Mouse (Mus musculus) neutrophil, adult 5-6 weeks (primary cell): ENCODE results near the gene Suds3. TPM values are rescaled to one million over a fixed set of nuclear protein-coding genes. Genes with fewer than 3 reads are reported as not detected.

ENCODE experiments used
- ATAC-seq: fragments of 151-379, 151-347 bp; 2 replicates; pipeline ENCODE4 v1.8.0; 2017; ENCODE audit warnings: mild to moderate bottlenecking, moderate TSS enrichment; ENCODE audit not compliant: insufficient number of reproducible peaks, poor library complexity, low FRiP score, severe bottlenecking; ENCODE audit errors: extremely low read depth
- total RNA-seq: library from RNA; stranded (forward); fragments of 200-1000 nt; gene quantifications from 2 replicates; pipeline ENCODE4 v1.2.3, GENCODE M21; 2017

Gene Suds3
- 130 and 137 TPM in 2 replicates for total RNA-seq

DNA sequence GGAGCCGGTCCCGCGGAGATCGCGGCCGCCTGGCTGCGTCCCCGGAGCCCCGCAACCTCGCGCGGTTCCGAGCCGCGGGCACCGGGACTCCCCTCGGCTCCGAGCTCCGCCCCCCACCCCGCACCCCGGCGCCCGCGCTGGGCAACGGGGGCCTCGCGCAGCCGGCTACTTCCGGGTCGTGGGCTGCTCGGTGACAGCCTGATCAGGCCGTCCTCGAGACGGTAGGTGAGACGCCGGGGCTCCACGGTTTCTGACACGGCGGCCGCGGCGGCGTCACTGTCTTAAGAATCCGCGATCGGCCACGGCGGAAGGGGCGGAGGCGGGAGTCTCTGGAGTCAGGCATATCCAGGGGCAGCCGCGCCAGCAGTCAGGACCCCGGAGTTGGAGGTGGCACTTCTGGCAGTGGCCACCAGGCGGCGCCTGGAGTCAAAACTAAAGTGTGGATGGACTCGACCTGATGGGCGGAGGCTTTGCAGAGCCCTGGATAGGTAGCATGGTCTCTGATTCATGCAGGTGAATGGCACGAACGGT is at the start of gene Suds3:
TSS of gene Suds3 (minus strand) at position 278 of the 531 bp plus-strand sequence.
- ATAC-seq: peak; percentile 62

DNA sequence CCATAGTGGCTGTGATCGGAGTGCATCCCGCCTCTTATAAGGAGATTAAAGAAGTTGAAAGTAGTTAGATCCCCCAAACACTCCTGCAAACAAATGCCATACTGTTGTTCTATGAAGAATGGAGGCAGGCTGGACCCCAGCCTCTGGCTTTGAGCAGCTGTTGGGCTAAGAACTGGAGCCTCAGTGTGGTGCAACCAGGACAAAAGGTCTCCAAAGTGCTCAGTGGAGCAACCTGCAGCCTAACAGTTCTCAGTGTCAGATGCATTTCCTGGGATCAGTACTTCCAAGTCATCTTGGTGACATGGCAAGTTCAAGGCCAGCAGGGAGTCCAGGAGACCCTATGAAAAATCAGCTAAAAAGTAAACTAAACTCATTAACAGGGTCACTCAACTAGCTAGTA is 49.0 kb upstream of the Suds3 start:
- ATAC-seq: no peak

DNA sequence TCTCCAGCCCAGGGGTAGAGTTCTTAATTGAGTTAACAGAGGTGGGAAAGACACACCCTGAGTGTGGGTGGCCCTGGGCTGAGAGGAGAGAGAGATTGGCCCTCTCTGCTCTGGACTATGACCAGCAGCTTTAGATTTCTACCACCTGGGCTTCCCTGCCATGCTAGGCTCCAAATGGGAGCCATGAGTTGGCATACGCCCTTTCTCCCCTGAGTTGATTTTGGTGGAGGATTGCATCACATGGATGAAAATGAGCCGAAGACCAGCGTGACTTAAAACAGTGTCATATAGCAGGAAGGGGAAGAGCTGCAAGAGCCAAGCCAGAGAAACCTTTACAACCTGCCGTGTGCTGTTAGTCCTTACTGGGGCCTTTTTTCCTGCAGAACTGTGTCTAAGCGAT is 48.6 kb upstream of the Suds3 start:
- ATAC-seq: no peak

DNA sequence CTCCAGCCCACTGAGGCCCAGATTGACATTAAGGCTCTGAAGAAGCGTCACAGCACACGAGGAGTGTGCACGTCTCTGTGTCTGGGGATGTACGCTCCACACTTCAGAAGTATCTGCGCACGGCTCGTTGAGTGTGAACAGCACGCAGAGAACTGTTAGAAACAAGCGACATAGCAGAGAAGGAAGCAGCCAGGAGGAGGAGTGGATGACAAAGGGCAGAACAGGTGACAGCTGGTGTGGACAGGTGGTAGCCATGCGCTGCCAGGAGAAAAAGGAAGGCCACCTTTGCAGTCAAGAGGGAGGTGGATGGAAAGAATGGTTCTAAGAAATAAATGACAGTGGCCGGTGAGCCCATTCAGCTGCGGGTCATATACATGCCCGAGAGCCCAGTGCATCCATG is 47.9 kb upstream of the Suds3 start:
- ATAC-seq: no peak

DNA sequence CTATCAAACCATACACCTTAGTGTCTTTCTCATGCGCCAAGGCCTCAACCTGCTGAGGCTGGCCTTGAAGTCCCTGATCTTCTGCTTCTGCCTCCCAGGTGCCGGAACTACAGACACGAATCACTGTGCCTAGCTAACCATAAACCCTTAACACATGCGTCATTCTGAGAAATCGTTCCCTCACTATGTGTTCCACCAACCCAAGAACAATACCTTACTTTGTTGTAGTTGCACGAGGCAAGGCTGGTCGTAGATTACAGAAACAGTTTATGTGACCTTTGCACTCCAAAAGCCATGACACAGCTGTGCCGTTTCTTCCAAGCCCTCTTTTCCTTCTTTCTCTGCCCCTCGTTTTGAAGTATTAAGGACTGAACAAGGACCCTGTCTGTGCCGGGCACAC is 44.6 kb upstream of the Suds3 start:
- ATAC-seq: peak; percentile 55

DNA sequence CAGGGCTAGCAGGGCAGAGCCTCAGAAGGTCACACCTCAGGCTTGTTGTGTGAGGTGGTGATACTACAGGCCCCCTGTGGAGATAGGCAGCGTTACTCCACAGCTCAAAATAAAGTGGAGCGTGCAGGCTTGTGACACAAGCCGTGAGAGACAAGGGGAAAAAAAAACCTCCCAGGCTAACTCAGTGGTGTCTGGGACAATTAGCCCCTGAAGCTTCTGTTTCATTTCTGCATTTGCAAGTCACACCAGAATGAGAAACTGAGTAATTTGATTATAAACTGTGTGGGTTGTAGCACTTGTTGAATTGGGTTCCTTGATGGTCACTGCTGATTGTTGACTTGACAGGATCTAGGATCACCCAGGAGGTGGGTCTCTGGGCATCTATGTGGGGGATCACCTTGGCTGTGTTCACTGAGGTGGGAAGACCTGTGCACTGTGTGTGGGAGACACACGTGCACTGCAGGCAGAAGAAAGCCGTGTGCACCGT is 43.9 kb upstream of the Suds3 start:
- ATAC-seq: peak; percentile 45; the same call in 1 of the 2 replicates

DNA sequence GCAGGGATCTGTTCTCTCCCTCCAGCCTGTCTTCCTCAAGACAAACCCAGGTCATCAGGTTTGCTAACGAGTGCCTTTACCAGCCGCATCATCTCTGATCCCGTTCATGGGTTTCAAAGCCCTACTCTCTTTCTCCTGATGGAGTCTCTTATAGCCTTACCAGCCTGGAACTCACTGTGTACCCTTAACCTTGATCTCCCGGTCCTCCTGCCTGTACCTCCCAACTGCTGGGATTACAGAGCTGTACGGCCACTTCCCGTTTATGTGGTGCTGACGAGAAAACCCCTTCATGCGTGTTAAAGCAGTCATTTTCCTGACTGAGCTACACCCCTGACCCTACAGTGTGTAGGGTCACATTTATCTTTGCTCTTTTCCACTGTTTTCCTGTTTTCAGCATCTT is 43.4 kb upstream of the Suds3 start:
- ATAC-seq: peak; percentile 21; the same call in 1 of the 2 replicates

DNA sequence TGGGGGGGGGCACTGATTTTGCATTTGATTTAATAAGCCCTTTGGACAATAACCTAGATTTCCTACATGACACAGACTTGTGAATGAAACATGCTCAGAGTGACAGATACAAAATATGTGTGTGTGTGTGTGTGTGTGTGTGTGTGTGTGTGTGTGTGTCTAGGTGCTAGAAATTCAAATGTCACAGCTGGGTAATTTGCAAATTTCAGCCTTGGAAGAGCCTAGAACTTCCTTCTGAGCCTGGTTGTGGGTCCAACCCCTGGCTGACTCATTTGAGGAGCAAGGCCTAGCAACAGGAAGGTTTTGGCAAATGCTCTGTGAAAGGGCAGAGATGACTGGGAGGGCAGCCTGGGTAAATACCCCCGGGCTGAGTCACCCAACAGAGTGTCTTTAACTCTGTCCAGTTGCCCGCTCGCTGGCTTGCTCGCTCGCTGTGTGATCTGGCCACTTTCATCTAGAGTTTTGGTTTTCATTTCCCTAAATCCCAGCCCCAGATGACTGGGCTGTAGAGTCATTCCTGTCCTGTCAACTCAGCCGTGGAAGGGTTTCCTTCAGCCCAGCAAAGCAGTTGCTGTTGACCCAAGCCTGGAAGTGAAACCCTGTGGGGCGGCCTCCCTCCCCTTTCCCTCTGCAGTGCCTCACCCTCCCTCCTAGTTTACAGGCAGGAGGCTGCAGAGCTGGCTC is 42.6 kb upstream of the Suds3 start:
- ATAC-seq: peak; percentile 54; the same call in 1 of the 2 replicates

DNA sequence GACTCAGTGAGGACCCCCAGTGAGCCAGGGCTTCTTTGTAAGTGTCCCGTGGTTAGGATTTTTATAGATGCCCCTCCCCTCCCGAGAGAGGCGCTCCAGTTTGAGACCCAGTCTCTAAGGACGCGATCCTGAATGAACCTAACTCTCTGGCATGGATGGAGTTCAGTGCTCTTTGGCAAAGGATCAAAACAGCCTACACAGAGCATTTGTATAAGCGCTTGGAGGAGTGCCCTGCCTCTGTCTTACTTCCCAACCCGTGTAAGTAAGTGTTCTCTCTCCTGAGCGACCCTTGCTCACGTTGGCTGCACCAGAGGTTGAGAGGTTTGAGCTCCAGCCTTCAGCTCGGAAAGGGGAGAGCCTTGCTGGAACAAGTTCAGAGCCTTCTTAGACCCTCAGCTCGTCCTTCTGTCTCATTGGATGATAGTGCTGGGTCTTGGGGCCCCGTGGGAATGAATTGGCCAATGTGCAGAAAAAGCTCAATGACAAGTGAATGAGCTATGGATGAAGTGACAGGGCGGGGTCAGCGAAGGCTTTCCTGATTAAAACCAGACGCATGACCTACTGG is 37.7 kb upstream of the Suds3 start:
- no peak for ATAC-seq

DNA sequence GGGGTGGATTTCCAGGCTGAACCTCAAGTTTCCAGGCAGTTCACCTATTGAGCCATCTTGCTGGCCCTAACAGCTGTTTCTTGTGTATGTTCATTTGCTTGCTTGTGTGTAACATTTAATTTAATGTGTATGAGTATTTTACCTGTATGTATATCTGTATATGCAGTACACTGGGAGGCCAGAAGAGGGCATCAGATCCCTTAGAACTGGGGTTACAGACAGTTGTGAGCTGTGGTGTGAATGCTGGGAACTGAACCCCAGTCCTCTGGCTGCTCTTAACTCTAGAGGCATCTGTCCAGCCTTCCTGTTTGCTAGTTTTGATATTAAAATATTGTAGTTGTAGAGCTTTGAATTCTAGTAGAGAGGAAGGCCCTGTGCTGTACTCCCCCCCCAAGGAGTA is 37.0 kb upstream of the Suds3 start:
- no peak for ATAC-seq

DNA sequence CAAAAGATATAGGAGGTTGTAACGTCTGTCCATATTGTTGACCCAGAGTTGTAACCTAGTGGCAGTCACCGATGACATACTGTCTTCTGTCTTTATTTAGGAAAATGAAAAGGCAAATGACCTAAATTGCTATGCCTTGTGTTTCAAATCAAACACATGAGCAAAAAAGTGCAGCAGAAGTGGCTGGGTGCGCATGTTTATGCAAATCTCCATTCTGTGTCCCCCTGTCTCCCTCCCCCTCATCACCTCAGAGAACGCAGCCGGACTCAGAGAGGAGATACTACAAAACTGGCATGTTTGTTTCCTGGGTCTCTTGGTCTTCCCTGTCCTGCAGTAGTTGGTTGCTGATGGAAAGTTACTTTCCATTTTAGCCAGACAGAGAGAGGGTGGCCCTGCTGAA is 34.2 kb upstream of the Suds3 start:
- no peak for ATAC-seq

DNA sequence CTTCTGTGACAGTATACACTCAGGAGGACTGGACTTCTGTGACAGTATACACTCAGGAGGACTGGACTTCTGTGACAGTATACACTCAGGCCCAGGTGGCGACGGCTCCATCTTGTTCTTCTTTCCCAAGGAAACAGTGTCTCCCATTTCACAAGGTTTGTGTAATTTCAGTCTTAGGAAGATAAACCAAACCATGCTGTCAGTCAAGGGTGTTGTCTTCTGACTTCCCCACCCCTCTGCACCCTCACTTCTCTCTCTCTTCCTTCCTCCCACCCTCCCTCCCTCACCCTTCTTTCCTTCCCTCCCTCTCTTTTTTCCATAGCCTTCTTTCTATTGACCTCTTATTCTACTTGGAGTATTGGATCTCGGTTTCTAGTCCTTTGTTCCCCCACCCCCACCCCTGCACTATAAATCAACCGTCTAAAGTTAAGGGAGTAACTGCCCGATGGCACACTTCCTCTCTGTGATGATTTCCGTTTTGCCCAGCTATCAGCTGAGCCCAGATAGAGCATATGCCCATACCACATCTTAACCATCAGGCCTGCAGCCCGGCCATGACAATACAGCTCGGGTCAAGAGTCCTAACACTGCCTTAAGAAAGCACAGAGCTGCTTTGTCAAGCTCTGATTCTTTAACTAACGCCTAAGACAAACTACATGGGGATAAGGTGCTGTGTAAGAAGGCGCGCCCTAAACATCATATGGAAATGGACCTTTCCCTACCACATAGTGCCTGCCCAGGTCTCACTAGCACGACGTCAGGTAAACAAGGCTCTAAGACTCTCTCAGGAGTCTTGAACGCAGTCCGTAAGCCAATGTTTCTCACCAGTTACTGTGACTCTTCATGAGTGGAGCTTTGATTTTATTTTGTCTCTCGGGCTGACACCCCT is 33.4 kb upstream of the Suds3 start:
- peak; percentile 21; the same call in 1 of the 2 replicates for ATAC-seq

DNA sequence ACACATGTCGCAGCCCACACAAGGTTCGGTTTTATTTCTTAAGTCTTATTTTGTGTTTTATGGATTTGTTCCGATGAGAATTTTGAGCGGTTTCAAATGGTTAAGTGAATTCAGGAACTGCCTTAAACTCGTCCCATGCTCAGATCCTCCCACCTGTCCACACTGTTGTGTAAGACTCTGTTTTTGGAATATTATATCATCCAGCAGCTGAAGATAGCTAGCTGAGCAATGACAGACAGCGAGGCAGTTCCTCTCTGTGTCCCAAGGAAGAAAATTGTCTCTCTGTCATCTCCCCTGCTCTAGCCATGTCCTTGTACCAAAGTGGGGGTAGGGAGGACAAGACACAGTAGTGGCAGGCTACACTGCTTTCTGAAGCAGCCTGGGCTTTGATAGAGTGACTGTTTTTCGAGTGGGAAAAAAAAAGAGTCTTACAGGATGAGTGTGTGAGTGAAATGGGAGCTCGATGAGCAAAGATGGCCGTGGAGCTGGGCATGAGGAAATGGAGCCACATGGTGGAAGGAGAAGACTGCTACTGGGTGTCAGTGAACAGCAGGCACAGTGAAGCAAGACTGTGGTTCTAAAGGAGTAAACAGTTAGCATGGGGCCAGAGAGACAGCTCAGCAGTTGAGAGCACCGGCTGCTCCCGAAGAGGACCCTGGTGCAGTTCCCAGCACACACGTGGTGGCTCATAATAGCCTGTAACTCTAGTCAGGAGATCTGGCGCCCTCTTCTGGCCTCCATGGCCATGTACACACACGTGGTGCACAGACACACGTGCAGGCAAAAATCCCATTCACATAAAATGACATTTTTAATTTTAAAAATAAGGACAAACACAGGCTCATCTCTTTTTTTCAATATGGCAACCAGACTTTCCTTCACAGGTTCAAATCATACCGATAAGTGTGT is 31.5 kb upstream of the Suds3 start:
- ATAC-seq: no peak

DNA sequence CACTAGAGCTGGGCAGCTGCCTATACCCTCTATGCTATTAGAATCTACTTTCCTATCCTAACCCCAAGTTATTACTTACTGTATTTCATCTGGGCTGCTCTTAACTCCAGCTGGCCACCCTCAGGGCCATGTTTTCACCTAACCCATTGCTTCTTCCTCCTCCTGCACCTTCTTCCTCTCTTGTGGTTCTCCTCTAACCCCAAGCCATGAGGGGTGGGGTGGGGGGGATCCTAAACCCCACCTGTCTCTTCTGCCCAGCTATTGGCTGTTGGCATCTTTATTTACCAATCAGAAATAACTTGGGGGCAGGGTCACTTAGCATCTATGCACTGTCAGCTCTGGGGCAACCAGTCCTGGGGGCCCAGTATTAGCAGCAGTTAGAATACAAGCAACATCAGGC is 30.3 kb upstream of the Suds3 start:
- no peak for ATAC-seq

DNA sequence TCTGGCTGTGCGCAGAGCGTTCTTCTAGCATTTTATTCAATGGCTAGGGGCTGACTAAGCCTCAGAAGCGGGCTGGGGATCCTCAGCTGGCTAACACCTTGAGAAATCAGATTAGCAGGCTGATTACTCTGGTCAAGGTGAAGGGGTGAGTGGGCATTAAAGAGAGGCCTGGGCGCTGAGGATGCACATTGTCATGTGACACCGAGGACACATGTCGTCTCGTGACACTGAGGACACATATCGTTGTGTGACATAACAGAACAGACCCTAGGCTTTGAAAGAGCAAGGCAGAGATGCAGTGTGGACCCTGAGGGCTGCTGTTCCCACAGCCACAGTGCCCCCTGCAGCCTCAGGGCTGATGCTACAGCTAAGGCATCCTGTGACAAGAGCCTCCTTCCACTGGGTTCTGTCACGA is 27.8 kb upstream of the Suds3 start:
- peak; percentile 57; the same call in 1 of the 2 replicates for ATAC-seq

DNA sequence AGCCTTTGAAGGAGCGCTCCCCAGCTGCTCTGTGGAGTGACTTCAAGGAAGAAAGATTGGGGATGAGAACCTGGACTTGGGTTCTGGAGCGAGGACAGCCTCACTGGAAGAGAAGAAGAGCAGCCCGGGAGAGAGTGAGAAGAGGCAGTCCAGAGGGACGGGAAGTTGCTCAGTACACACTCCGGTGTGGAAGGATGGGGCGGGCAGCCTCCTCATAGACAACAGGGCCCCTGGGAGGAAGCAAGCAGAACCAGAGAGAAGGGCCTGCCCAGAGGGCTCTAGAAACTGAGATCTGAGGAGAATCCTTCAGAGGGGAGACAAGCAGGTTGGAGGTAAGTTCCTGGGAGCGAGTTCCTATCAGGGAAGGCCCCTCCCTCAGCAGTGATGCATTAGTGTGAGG is 24.5 kb upstream of the Suds3 start:
- ATAC-seq: no peak; the same call in 1 of the 2 replicates

DNA sequence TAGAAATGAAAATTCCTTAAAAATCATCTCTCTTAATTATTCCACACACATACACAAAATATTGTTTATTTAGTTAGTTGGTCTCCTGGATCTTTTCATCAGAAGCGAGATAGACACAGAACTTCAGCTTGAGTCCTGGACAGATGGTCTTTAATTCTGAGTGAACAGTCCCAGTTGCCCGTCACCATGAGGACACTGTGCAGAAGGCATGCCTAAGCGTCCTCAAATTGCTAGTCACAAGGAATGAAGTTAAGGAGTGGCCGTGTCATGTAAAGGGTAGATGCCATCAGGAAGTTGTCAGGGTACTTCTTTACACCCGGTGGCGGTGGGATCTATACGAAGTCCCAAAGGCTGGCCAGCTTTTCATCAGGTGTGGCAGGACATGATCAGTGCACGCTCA is 23.9 kb upstream of the Suds3 start:
- ATAC-seq: no peak

DNA sequence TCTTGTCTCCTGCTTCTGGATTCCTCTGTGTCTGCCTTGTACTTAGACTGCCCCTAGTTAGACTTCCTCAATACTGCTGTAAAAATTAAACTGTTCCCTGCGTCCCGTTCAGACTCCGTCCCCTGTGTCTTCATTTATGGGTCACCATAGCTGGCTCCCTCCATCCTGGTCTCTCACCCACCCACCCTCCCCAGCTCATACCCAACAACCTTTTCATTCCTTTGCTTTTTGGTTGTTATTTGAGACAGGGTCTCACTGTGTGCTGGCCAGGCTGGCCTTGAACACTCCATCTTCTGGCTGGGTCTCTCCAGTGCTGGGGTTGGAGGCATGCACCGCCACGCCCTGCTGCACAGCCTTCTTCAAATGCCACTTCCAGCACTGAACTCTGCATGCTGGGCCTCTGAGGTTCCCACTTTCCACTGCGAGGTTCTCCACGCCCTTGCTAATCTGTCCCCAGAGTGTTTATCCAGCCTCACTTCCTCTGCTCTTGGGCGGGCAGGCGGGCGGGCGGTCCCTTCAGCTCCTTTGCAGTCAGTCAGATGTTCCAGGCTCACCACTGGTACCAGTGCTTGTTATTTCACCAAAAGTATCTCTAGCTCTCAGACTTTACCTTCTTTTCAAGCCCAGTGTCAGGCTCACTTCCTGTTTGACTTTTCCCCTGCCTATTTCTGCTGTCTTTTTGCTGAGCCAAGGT is 22.5 kb upstream of the Suds3 start:
- ATAC-seq: peak; percentile 26; the same call in 1 of the 2 replicates
